Mouse (Mus musculus) megakaryocyte, embryonic 14.5 days (primary cell): ENCODE data around the gene 1700017N19Rik.

Experiments
- FLI1 ChIP-seq: IDR thresholded peaks from 2 replicates; pipeline ENCODE4 v1.6.1; 2012; ENCODE audit warnings: low read length, inconsistent platforms, mixed read lengths
- GATA1 ChIP-seq: IDR thresholded peaks from 3 replicates; pipeline ENCODE4 v1.6.1; 2012; ENCODE audit warnings: mixed read lengths, low read length, inconsistent platforms, borderline replicate concordance

DNA sequence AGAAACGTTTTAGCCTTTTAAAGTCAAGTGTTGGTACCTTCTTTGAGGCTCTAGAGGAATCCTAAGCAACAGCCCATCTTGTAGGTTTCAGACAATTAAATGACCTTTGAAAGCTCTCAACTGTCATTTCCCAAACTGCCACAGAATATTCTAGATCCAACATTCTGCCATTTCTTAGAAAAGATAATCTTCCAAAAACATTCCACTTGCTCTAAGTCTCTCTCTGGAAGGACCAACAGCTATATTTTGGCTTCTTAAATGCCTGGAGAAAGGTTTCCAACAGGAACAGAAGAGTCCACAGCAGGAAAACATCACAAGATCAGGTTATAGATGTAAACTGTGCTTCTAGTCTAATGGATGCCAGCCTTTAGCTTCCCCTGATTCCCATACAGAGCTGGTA is at the start of gene 1700017N19Rik, which contains the start of gene 4930430F08Rik:
- TF ChIP-seq GATA1 (no peak), FLI1 (no peak)
